Mouse (Mus musculus): Measurements from ENCODE around the gene Lrmp. TPM values are rescaled to one million over a fixed set of nuclear protein-coding genes. Genes with fewer than 3 reads are reported as not detected.

The Lrmp gene
- polyA plus RNA-seq, 1 experiment = 1.6 TPM

DNA sequence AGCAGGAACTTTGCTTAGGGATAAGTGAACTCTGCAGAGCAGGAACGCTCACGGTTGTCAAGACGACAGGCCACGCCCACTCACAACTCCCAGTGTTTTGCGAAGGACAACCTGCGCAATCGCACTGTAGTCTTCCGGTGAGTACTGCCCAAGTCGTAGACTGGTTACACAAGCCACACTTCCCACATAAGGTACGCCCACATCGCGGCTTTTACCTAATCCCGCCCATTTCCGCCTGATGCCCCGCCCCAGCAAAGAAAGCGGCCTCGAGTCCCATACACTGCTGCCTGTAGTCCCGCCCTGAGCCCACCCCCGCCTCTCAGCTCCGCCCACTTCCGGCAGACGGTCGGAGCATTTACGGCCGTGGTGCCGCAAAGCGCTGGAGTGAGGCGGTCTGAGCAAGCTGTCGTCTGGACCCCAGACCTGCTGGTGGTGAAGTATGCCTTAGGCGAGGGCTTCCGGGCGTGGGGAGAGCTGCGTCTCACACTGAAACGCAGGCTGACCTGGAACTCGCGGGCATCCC, 95.4 kb downstream of the Lrmp start, which contains the start of the genes Casc1 and Etfrf1:
Casc1 (minus strand) TSS at position 190 of the 523 bp plus-strand sequence.
Etfrf1 (plus strand) TSS at position 319 of the 523 bp plus-strand sequence.
- Histone ChIP-seq H3K4me3 (ENCODE audit: insufficient read depth, low read length) (peak within 1 kb of the TSS; percentile 54), H3K4me1 (ENCODE audit: control insufficient read depth, insufficient read depth, low read length) (no peaks in the 10 kb centered on the region), H3K27ac (ENCODE audit: insufficient read depth, low read length) (peak within 1 kb of the TSS; percentile 62)
- TF ChIP-seq POLR2A (IDR thresholded peaks at IDR 0.05; ENCODE audit: extremely low read depth, insufficient read depth, low read length) (peak; percentile 95), CTCF (IDR thresholded peaks at IDR 0.05; ENCODE audit: extremely low read depth, insufficient read depth, low read length) (no peak)

DNA sequence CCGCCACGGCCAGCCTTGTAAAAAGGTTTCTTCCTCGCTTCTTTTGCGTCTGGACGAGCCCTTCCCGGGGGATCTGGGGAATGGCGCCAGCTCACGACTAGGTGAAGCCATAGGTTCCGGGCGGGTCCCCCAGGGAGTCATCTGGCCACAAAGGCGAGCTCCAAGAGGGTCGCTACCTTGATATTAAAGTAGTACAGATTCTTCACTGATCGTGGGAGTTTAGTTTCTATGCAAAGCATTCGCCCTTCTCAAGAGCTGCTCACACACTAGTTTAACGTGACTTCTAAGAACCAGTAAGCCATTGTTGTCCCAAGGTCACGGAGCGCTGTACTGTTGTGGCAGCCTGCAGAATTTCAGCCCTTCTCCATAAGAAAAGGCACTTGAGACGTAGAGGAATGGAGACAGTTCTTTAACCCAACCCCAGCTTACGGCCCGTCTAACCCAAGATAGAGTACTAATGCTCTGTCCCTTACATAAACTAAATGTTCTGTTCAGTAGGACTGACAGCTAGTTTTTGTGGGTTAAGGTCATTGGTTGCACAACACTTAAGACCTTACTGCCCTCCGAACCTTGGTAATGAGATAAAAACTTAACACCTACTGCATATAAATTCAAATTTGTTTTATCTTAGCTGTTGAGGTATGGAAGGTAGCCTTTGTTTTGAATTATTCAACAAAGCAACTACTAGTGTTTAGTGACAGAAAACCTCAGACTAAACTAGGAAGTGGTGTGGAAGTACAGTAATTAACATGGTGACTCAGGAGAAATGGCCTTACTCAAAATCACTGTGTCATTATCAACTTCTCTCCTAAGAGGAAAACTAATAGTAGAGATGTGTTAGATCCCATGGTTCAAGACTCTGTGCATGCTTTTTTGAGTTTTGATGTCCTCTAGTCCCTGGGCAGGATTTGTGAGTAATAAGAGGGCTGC, 96.2 kb downstream of the Lrmp start:
- TF ChIP-seq POLR2A (IDR thresholded peaks at IDR 0.05; ENCODE audit: extremely low read depth, insufficient read depth, low read length) (no peak), CTCF (IDR thresholded peaks at IDR 0.05; ENCODE audit: extremely low read depth, insufficient read depth, low read length) (no peak)
- Histone ChIP-seq H3K4me3 (ENCODE audit: insufficient read depth, low read length) (peak overlapping the region; percentile 54), H3K27ac (ENCODE audit: insufficient read depth, low read length) (peak overlapping the region; percentile 62), H3K4me1 (ENCODE audit: control insufficient read depth, insufficient read depth, low read length) (no peaks in the 10 kb centered on the region)

GRCm38 (mm10) chr6:145213916-145214315, 98.5 kb downstream of the Lrmp start:
- H3K4me3 ChIP-seq (ENCODE audit: insufficient read depth, low read length) = no peak overlapping the region
- H3K27ac ChIP-seq (ENCODE audit: insufficient read depth, low read length) = no peak overlapping the region
- TF ChIP-seq POLR2A (IDR thresholded peaks at IDR 0.05; ENCODE audit: extremely low read depth, insufficient read depth, low read length) (no peak), CTCF (IDR thresholded peaks at IDR 0.05; ENCODE audit: extremely low read depth, insufficient read depth, low read length) (no peak)
- no peaks in the 10 kb centered on the region for H3K4me1 ChIP-seq (ENCODE audit: control insufficient read depth, insufficient read depth, low read length)

DNA sequence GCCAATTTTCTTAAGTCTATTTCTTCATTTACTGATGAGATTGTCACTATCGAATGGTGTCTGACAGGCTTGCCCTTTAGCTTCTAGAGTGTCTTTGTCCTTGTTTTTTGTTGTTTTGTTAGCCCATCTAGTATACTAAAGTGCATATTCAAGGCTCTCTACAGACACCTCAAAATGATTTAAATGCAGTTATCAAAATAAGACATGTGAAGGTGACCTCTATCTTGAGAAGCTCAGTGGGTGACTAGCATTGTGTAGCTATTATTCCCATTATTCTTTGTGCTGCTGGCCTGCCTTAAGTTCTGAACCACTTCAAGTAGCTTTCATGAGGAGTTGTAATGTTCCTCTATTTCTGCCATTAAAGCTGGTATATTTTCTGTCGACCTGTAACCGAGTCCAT, 100.4 kb downstream of the Lrmp start:
- Histone ChIP-seq H3K4me3 (ENCODE audit: insufficient read depth, low read length) (no peak overlapping the region), H3K4me1 (ENCODE audit: control insufficient read depth, insufficient read depth, low read length) (no peaks in the 10 kb centered on the region), H3K27ac (ENCODE audit: insufficient read depth, low read length) (no peak overlapping the region)
- TF ChIP-seq POLR2A (IDR thresholded peaks at IDR 0.05; ENCODE audit: extremely low read depth, insufficient read depth, low read length) (no peak), CTCF (IDR thresholded peaks at IDR 0.05; ENCODE audit: extremely low read depth, insufficient read depth, low read length) (no peak)

GRCm38 (mm10) chr6:145224246-145224645, 108.8 kb downstream of the Lrmp start:
- TF ChIP-seq CTCF (IDR thresholded peaks at IDR 0.05; ENCODE audit: extremely low read depth, insufficient read depth, low read length) (no peak), POLR2A (IDR thresholded peaks at IDR 0.05; ENCODE audit: extremely low read depth, insufficient read depth, low read length) (no peak)
- no peak overlapping the region for H3K4me3 ChIP-seq (ENCODE audit: insufficient read depth, low read length)
- H3K27ac ChIP-seq (ENCODE audit: insufficient read depth, low read length) = no peak overlapping the region
- H3K4me1 ChIP-seq (ENCODE audit: control insufficient read depth, insufficient read depth, low read length) = no peaks in the 10 kb centered on the region

Other genes starting within 250 kb of the Lrmp start
- 19.0 and 19.5 TPM in 2 replicates for gene Bcat1, start 39.5 kb upstream of the Lrmp start, polyA plus RNA-seq (2012; rRNA removed)
- 0.95 and 1.5 TPM in 2 replicates for gene Casc1, start 95.4 kb downstream of the Lrmp start, polyA plus RNA-seq (2012; rRNA removed)
- 24.8 and 27.7 TPM in 2 replicates for gene Etfrf1, start 95.5 kb downstream of the Lrmp start, polyA plus RNA-seq (2012; rRNA removed)
- gene Kras, start 134.6 kb downstream of the Lrmp start, polyA plus RNA-seq (2012; rRNA removed) = 45.5 and 46.3 TPM in 2 replicates